Mouse (Mus musculus): ENCODE results near the gene Mre11a.
"Not testable (repeated sequence)": the region's sequence is repeated elsewhere in the genome, so short reads cannot be mapped to it uniquely, and the experiment has no call there.

Mre11a gene

DNA sequence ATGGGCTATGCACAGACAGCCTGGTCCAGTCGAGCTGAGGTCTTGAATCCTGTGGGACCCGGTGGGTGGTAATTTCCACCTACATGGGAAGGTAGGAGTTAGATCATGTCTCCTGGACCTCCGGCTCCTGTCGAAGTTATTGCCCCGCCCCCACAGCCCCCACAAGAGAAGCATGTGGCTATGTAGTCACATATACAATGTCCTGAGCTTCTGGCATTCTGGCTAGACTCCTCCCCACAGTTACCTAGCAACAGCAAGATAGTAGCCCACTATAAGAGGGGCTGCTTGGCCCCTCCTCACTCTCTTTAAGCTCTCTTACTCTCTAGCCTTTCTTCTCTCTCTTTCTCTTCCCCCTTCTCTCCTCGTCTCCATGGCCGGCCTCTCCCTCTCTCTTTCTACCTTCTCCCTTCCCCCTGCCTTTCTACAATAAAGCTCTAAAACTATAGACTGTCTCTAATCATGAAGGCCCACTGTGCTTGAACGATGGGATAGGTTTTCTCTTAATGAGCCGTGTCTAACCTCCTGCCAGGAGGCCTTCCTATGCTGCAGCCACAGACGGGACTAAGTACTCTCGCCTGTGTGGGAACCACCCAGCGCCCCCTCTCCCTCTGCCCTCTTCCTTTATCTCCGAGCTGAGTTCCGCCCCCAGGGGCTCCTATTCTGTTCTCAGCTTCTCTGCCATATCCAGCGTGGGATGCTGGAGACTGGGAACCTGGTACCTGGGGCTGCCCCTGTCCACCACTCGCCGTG is 87.9 kb downstream of the Mre11a start:
- no peak for DNase-seq

- DNase-seq = no peak
These were observed 91.5 kb downstream of the Mre11a start for GRCm38 (mm10) chr9:14875743-14876507.

DNA sequence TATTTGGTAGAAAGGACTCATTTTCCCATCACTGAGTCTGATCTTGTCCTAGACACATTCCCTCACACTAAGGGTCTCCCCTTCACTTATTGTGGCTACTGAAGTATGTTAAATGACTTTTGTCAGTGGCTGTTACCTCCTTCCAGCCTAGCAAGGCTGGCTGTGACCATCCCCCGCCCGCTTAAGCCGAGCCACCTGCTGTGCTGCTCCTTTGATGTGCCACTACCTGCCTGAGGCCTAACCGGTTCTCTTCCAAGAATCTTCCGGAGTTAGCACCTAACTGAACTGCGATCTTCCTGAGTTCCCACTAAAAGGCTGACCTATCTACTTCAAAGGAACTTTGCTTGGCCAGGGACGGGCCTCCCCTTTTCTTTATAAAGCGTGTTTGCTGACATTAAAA is 92.1 kb downstream of the Mre11a start:
- DNase-seq = not testable (repeated sequence)

DNA sequence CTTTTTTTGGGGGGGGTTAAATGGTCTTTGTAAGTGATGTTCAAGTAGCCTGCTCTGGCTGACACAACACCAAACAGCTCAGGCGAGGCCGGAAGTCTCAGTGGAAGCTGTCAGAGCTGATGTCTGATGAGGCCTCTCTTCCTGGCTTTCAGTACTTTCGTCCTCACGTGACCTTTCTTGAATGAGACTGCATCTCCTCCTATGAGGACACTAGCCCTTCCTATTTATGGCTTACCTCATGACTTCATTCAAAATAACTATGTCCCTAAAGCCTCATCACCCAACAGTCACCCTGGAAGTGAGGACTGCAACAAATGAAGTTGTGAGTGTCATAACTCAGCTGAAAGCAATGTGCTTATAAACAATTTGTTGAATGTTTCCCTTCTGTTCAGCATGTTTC is 100.2 kb downstream of the Mre11a start:
- no peak for DNase-seq

GRCm38 (mm10) chr9:14885151-14885550 is 100.7 kb downstream of the Mre11a start:
- no peak for DNase-seq

GRCm38 (mm10) chr9:14885954-14886353 is 101.5 kb downstream of the Mre11a start:
- DNase-seq = no peak

All from right cerebral cortex, adult 18-20 months (tissue).